Mouse (Mus musculus) brain, embryonic 14.5 days (tissue): ENCODE data around the gene Uba1.
A peak's percentile ranks its signal among the peaks of the same experiment; 100 is the strongest.

Source experiments
- CTCF ChIP-seq: fragments of 200-500 bp; IDR thresholded peaks from 2 replicates; pipeline ENCODE4 v1.5.1; 2012; ENCODE audit warnings: inconsistent platforms, mild to moderate bottlenecking, moderate library complexity, borderline replicate concordance; ENCODE audit not compliant: insufficient read depth, insufficient read length; ENCODE audit errors: extremely low read depth
- POLR2A ChIP-seq: fragments of 200-500 bp; IDR thresholded peaks from 2 replicates; pipeline ENCODE4 v1.6.1; 2012; ENCODE audit warnings: mild to moderate bottlenecking, inconsistent platforms, borderline replicate concordance; ENCODE audit not compliant: poor library complexity, insufficient read depth, insufficient read length, severe bottlenecking; ENCODE audit errors: extremely low read depth

DNA sequence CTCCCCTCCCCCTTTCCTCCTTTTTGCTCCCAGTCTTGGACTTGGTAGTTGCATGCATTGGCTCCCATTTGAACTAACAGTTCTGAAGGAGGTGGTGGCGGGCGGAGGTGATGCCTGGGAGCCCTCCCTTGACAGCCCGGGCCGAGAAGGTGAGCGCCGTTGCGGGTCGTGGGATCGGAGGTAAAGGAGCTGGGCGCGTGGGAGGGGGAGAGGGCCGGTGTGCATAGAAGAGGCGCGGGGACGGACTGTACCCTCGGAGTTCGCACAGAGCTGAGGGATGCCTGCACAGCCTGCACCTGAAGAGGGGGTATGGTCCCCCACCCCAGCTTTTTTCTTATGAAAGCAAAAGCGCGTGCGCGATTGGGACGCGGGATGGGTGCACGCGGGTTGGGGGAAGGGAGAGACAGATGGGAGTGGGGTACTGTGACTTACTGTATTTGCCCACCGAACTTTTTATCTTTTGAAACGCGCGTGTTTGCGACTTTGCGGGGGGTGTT, 40.2 kb upstream of the Uba1 start:
- TF ChIP-seq POLR2A (peak; percentile 15; the same call in 1 of the 2 replicates), CTCF (no peak)
